Mouse (Mus musculus) forelimb bud, embryonic 11.5 days (tissue): ENCODE measurements at regions not wholly inside any gene's neighbourhood (a gene's known extent, or its start where the extent isn't known, plus 50 kb on each side); places are given as distances from the start of the nearest gene placed in this dataset.
"Not testable (repeated sequence)": the region's sequence is repeated elsewhere in the genome, so short reads cannot be mapped to it uniquely, and the experiment has no call there.

Source experiments
- DNase-seq: peaks from one replicate; pipeline ENCODE4 v3.0.0-alpha.2; 2012; ENCODE audit warnings: low read depth, low spot score

- DNase-seq = no peak
These were observed 133.0 kb upstream of the Plcb4 start for GRCm38 (mm10) chr2:135525779-135526178.

- DNase-seq = no peak
These were observed 129.2 kb upstream of the Plcb4 start for GRCm38 (mm10) chr2:135529619-135530018.

GRCm38 (mm10) chr2:135536303-135536871 is 122.4 kb upstream of the Plcb4 start:
- DNase-seq = no peak

GRCm38 (mm10) chr2:135538022-135538421 is 120.8 kb upstream of the Plcb4 start:
- no peak for DNase-seq

GRCm38 (mm10) chr2:135541058-135541457 is 117.8 kb upstream of the Plcb4 start:
- DNase-seq = no peak

GRCm38 (mm10) chr2:135541930-135542329 is 116.9 kb upstream of the Plcb4 start:
- no peak for DNase-seq

GRCm38 (mm10) chr2:135544882-135545281 is 113.9 kb upstream of the Plcb4 start:
- DNase-seq = no peak

- no peak for DNase-seq
These were observed 110.8 kb upstream of the Plcb4 start for GRCm38 (mm10) chr2:135547966-135548365.

- DNase-seq = no peak
These were observed 105.8 kb upstream of the Plcb4 start for GRCm38 (mm10) chr2:135553031-135553430.

GRCm38 (mm10) chr2:135558026-135558425 is 100.8 kb upstream of the Plcb4 start:
- not testable (repeated sequence) for DNase-seq

- no peak for DNase-seq
These were observed 99.5 kb upstream of the Plcb4 start for GRCm38 (mm10) chr2:135559328-135559727.

- no peak for DNase-seq
These were observed 98.7 kb upstream of the Plcb4 start for GRCm38 (mm10) chr2:135559933-135560710.

GRCm38 (mm10) chr2:135560856-135561255 is 98.0 kb upstream of the Plcb4 start:
- no peak for DNase-seq

- DNase-seq = no peak
These were observed 97.1 kb upstream of the Plcb4 start for GRCm38 (mm10) chr2:135561716-135562115.

- DNase-seq = no peak
These were observed 96.5 kb upstream of the Plcb4 start for GRCm38 (mm10) chr2:135562140-135562890.

- DNase-seq = no peak
These were observed 94.6 kb upstream of the Plcb4 start for GRCm38 (mm10) chr2:135564231-135564630.

- DNase-seq = no peak
These were observed 90.5 kb upstream of the Plcb4 start for GRCm38 (mm10) chr2:135568350-135568749.

- DNase-seq = no peak
These were observed 87.2 kb upstream of the Plcb4 start for GRCm38 (mm10) chr2:135571599-135571998.

GRCm38 (mm10) chr2:135577228-135577627 is 81.6 kb upstream of the Plcb4 start:
- DNase-seq = no peak

GRCm38 (mm10) chr2:135578135-135578534 is 80.7 kb upstream of the Plcb4 start:
- no peak for DNase-seq

GRCm38 (mm10) chr2:135579514-135579913 is 79.3 kb upstream of the Plcb4 start:
- no peak for DNase-seq

GRCm38 (mm10) chr2:135580051-135580450 is 78.8 kb upstream of the Plcb4 start:
- DNase-seq = no peak

GRCm38 (mm10) chr2:135582341-135582740 is 76.5 kb upstream of the Plcb4 start:
- DNase-seq = no peak
